Mouse (Mus musculus): ENCODE data around the gene Spns3. TPM values are rescaled to one million over a fixed set of nuclear protein-coding genes. Genes with fewer than 3 reads are reported as not detected.

Gene Spns3
- total and polyA plus RNA-seq, 2 experiments: under 0.01 to 0.06 TPM

DNA sequence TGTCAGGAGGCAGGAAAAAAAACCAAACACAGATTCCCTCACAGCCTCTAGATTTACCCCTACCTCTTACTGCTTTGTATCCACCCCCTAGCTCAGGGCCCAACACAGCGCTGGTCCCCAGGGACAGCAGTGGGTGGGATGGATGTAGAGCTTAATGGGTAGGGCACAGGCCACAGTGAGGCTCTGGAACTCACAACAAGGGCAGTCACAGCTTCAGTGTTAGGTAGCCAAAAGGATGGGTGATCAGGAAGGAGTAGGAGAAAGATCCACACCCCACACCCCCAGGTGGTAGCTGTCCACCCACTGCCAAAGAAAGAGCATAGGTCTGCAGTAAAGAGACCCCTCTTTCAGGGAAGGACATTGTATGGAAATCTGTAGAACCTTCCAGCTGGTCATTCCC, 72.7 kb downstream of the Spns3 start:
- WGBS: 100% methylated on average over 1 of the region's 1 CpGs
- peaks cover 33% of the 10 kb centered on the region for H3K4me1 ChIP-seq (ENCODE audit: control insufficient read depth, insufficient read depth, low read length)
- no peaks in the 10 kb centered on the region for H3K36me3 ChIP-seq (ENCODE audit: control insufficient read depth, insufficient read depth, low read length)
- no peak for DNase-seq (ENCODE audit: extremely low read depth, low read depth, low spot score)
- no peaks in the 10 kb centered on the region for H3K27me3 ChIP-seq (ENCODE audit: control insufficient read depth, insufficient read depth, low read length)
- no peak overlapping the region for H3K4me3 ChIP-seq (ENCODE audit: insufficient read depth, low read depth, low read length)
- H3K27ac ChIP-seq (replicated peaks; ENCODE audit: insufficient read depth, low read depth, low read length): no peak overlapping the region
- no peaks in the 10 kb centered on the region; the same call in 1 of the 2 replicates for H3K79me2 ChIP-seq (ENCODE audit: control insufficient read depth, insufficient read depth, low read length)
- TF ChIP-seq CTCF (IDR thresholded peaks at IDR 0.05; ENCODE audit: low read depth, low read length): no peak
- TF ChIP-seq POLR2A (IDR thresholded peaks at IDR 0.05; ENCODE audit: extremely low read depth, insufficient read depth, low read length): no peak
- no peak overlapping the region for H3K9ac ChIP-seq (ENCODE audit: low read depth, low read length)

DNA sequence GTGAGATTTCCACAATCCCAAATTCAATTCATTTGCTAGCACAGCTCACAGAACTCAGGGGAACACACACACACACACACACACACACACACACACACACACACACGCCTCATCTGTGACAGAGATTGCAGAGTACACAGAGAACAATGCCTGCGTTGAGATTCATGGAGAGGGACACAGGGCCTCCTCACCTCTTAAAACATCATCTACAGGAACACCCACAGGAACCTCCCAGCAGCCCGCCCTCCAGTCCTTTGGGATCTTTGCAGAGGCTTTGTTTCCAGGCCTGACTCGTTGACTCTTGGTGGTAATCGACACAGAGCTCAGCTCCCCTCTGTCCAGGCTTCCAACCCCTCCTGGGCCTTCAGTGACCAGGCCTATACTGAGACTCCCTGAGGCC, 73.1 kb downstream of the Spns3 start:
- DNase-seq (ENCODE audit: extremely low read depth, low read depth, low spot score): no peak
- no peak overlapping the region for H3K9ac ChIP-seq (ENCODE audit: low read depth, low read length)
- WGBS: 66% methylated on average over 5 of the region's 5 CpGs
- H3K79me2 ChIP-seq (ENCODE audit: control insufficient read depth, insufficient read depth, low read length): no peaks in the 10 kb centered on the region; the same call in 1 of the 2 replicates
- no peak for TF ChIP-seq CTCF (IDR thresholded peaks at IDR 0.05; ENCODE audit: low read depth, low read length)
- TF ChIP-seq POLR2A (IDR thresholded peaks at IDR 0.05; ENCODE audit: extremely low read depth, insufficient read depth, low read length): no peak
- H3K4me1 ChIP-seq (ENCODE audit: control insufficient read depth, insufficient read depth, low read length): peaks cover 33% of the 10 kb centered on the region
- no peaks in the 10 kb centered on the region for H3K27me3 ChIP-seq (ENCODE audit: control insufficient read depth, insufficient read depth, low read length)
- no peak overlapping the region for H3K27ac ChIP-seq (replicated peaks; ENCODE audit: insufficient read depth, low read depth, low read length)
- no peaks in the 10 kb centered on the region for H3K36me3 ChIP-seq (ENCODE audit: control insufficient read depth, insufficient read depth, low read length)
- H3K4me3 ChIP-seq (ENCODE audit: insufficient read depth, low read depth, low read length): no peak overlapping the region

DNA sequence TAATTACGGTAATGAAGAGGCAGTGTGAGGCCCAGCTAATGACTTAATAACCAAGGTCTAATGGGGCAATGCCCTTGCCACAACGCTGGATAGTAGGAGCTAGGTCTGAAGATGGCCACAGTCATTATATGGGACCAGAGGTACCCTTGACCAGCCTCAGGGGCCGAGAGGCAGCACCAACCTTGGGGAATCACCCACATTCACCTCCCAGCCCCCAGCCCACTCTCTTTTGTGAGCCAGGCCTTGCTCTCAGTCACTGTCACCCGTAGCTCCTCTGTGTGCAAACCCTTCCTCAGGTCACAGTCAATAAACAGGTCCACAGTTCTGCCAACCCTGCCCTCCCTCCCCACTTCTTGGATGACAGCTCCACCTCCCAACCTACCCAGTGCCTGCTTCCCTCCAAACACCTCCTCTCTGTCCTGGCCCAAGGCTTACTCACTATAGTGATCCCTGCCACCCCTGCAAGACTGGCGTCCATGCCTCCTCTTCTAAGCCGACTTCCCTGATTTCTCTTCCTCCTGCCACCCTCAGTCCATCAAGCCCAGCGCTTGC, 74.2 kb downstream of the Spns3 start:
- H3K9ac ChIP-seq (ENCODE audit: low read depth, low read length): no peak overlapping the region
- no peak overlapping the region for H3K4me3 ChIP-seq (ENCODE audit: insufficient read depth, low read depth, low read length)
- DNase-seq (ENCODE audit: extremely low read depth, low read depth, low spot score): peak; percentile 83
- 47% methylated on average over 7 of the region's 7 CpGs for WGBS
- H3K27me3 ChIP-seq (ENCODE audit: control insufficient read depth, insufficient read depth, low read length): no peaks in the 10 kb centered on the region
- no peaks in the 10 kb centered on the region for H3K36me3 ChIP-seq (ENCODE audit: control insufficient read depth, insufficient read depth, low read length)
- no peak for TF ChIP-seq CTCF (IDR thresholded peaks at IDR 0.05; ENCODE audit: low read depth, low read length)
- TF ChIP-seq POLR2A (IDR thresholded peaks at IDR 0.05; ENCODE audit: extremely low read depth, insufficient read depth, low read length): no peak
- peaks cover 33% of the 10 kb centered on the region for H3K4me1 ChIP-seq (ENCODE audit: control insufficient read depth, insufficient read depth, low read length)
- no peaks in the 10 kb centered on the region; the same call in 1 of the 2 replicates for H3K79me2 ChIP-seq (ENCODE audit: control insufficient read depth, insufficient read depth, low read length)
- H3K27ac ChIP-seq (replicated peaks; ENCODE audit: insufficient read depth, low read depth, low read length): peak overlapping the region; percentile 94

DNA sequence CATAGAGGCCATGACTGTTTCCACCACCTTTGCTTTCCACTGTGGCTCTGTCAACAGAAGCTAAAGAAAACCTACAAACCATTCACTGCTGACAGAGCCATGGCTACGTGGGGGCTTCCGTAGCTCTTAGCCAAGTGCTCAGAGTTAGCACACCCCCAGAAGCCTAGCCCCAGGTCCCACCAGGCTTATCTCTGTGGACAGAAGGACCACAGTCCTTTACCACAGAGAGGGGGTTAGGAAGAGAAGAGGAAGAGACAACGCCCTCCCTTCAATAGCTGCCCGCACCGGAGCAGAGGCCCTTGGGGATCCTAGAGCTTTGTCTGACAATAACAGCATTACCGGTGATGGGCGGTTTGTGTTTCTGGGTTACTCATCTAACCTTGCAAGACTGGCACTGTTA, 74.9 kb downstream of the Spns3 start:
- H3K27ac ChIP-seq (replicated peaks; ENCODE audit: insufficient read depth, low read depth, low read length): peak overlapping the region; percentile 94
- H3K79me2 ChIP-seq (ENCODE audit: control insufficient read depth, insufficient read depth, low read length): no peaks in the 10 kb centered on the region; the same call in 1 of the 2 replicates
- peaks cover 36% of the 10 kb centered on the region for H3K4me1 ChIP-seq (ENCODE audit: control insufficient read depth, insufficient read depth, low read length)
- 81% methylated on average over 7 of the region's 7 CpGs for WGBS
- H3K27me3 ChIP-seq (ENCODE audit: control insufficient read depth, insufficient read depth, low read length): no peaks in the 10 kb centered on the region
- H3K9ac ChIP-seq (ENCODE audit: low read depth, low read length): no peak overlapping the region; the same call in 1 of the 2 replicates
- no peak overlapping the region for H3K4me3 ChIP-seq (ENCODE audit: insufficient read depth, low read depth, low read length)
- no peak for DNase-seq (ENCODE audit: extremely low read depth, low read depth, low spot score)
- TF ChIP-seq CTCF (IDR thresholded peaks at IDR 0.05; ENCODE audit: low read depth, low read length): no peak
- TF ChIP-seq POLR2A (IDR thresholded peaks at IDR 0.05; ENCODE audit: extremely low read depth, insufficient read depth, low read length): no peak
- H3K36me3 ChIP-seq (ENCODE audit: control insufficient read depth, insufficient read depth, low read length): no peaks in the 10 kb centered on the region

DNA sequence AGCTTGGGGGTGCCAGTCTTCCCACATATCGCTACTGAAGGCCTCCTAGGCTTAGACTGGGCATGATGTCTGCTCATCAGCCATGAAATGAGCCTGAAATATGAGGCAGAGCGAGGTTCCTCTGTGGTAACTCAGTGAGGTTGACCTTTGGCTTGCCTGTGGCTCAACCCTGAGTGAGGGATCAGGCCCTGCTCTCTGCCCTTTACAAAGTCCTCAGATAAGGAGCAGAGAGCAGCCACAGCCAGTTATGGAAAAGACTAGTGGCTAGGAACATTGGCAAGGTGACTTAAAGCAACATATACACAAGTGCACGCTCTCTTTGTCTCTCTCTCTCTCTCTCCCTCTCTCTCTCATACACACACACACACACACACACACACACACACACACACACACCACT, 75.4 kb downstream of the Spns3 start:
- no peaks in the 10 kb centered on the region for H3K36me3 ChIP-seq (ENCODE audit: control insufficient read depth, insufficient read depth, low read length)
- TF ChIP-seq CTCF (IDR thresholded peaks at IDR 0.05; ENCODE audit: low read depth, low read length): no peak
- peak; percentile 10; the same call in 1 of the 2 replicates for TF ChIP-seq POLR2A (IDR thresholded peaks at IDR 0.05; ENCODE audit: extremely low read depth, insufficient read depth, low read length)
- H3K9ac ChIP-seq (ENCODE audit: low read depth, low read length): peak overlapping the region; percentile 78
- peak overlapping the region; percentile 94 for H3K27ac ChIP-seq (replicated peaks; ENCODE audit: insufficient read depth, low read depth, low read length)
- H3K4me3 ChIP-seq (ENCODE audit: insufficient read depth, low read depth, low read length): peak overlapping the region; percentile 61
- peak; percentile 96 for DNase-seq (ENCODE audit: extremely low read depth, low read depth, low spot score)
- no peaks in the 10 kb centered on the region for H3K27me3 ChIP-seq (ENCODE audit: control insufficient read depth, insufficient read depth, low read length)
- 20% methylated on average over 3 of the region's 3 CpGs for WGBS
- peaks cover 40% of the 10 kb centered on the region for H3K4me1 ChIP-seq (ENCODE audit: control insufficient read depth, insufficient read depth, low read length)
- no peaks in the 10 kb centered on the region; the same call in 1 of the 2 replicates for H3K79me2 ChIP-seq (ENCODE audit: control insufficient read depth, insufficient read depth, low read length)

DNA sequence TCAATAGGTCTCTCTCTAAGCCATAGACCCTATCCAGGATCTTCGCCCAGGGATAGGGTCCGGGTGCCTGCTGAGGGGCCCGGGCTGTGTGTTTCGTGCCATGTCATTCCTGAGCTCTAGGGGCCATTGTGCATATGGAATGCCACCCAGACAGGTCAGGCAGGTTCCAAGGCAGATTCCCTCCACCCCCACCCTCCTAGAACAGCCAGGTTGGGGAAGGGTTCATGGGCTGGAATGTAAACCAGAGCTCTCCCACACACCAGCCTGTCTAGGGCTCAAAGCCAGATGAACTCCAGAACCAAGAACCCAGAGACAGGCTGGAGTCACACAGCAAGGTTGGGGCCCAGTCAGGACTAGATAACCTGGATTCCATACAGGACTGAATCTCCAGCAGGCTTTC, 76.8 kb downstream of the Spns3 start:
- Histone ChIP-seq H3K4me1 (ENCODE audit: control insufficient read depth, insufficient read depth, low read length) (peaks cover 50% of the 10 kb centered on the region), H3K36me3 (ENCODE audit: control insufficient read depth, insufficient read depth, low read length) (no peaks in the 10 kb centered on the region), H3K27me3 (ENCODE audit: control insufficient read depth, insufficient read depth, low read length) (no peaks in the 10 kb centered on the region), H3K27ac (replicated peaks; ENCODE audit: insufficient read depth, low read depth, low read length) (peak overlapping the region; percentile 93), H3K79me2 (ENCODE audit: control insufficient read depth, insufficient read depth, low read length) (no peaks in the 10 kb centered on the region; the same call in 1 of the 2 replicates), H3K4me3 (ENCODE audit: insufficient read depth, low read depth, low read length) (peak overlapping the region; percentile 61; the same call in 1 of the 2 replicates), H3K9ac (ENCODE audit: low read depth, low read length) (peak overlapping the region; percentile 78)
- DNase-seq (ENCODE audit: extremely low read depth, low read depth, low spot score): peak; percentile 73
- 80% methylated on average over 4 of the region's 4 CpGs for WGBS
- TF ChIP-seq CTCF (IDR thresholded peaks at IDR 0.05; ENCODE audit: low read depth, low read length) (no peak), POLR2A (IDR thresholded peaks at IDR 0.05; ENCODE audit: extremely low read depth, insufficient read depth, low read length) (no peak)
